Mouse (Mus musculus) heart, postnatal 0 days (tissue): ENCODE measurements around the gene Lgals1. TPM values are rescaled to one million over a fixed set of nuclear protein-coding genes. Genes with fewer than 3 reads are reported as not detected.

Experiments used
- ATAC-seq: fragments of 200-750 bp; cut with Nextera tagmentation; 2 replicates; pipeline ENCODE4 v1.8.0; 2017; ENCODE audit warnings: low read depth, moderate number of reproducible peaks, moderate library complexity; ENCODE audit not compliant: insufficient read depth
- DNase-seq: peaks from one replicate; pipeline ENCODE4 v3.0.0-alpha.2; 2016; ENCODE audit warnings: low spot score
- H3K27ac ChIP-seq: fragments of 300-500 bp; sonication (generic); 2 replicates; pipeline ENCODE4 v1.5.1; 2014; ENCODE audit warnings: low read depth, mild to moderate bottlenecking
- H3K27me3 ChIP-seq: fragments of 300-500 bp; sonication (generic); 2 replicates; pipeline ENCODE4 v1.6.1; 2014; ENCODE audit warnings: low read length, mixed read lengths; ENCODE audit not compliant: control insufficient read depth, insufficient read depth
- H3K36me3 ChIP-seq: fragments of 300-500 bp; sonication (generic); replicated peaks from 2 replicates; pipeline ENCODE4 v1.6.1; 2014; ENCODE audit warnings: low read length, mixed read lengths; ENCODE audit not compliant: control insufficient read depth, insufficient read depth
- H3K4me1 ChIP-seq: fragments of 300-500 bp; sonication (generic); 2 replicates; pipeline ENCODE4 v1.6.1; 2014; ENCODE audit warnings: antibody characterized with exemption; ENCODE audit not compliant: control insufficient read depth, insufficient read depth
- H3K4me2 ChIP-seq: fragments of 300-500 bp; sonication (generic); 2 replicates; pipeline ENCODE4 v1.6.1; 2014; ENCODE audit warnings: low read depth, mild to moderate bottlenecking, low read length, moderate library complexity
- H3K4me3 ChIP-seq: fragments of 300-500 bp; sonication (generic); 2 replicates; pipeline ENCODE4 v1.5.1; 2014; ENCODE audit warnings: low read depth, low read length
- H3K9ac ChIP-seq: fragments of 300-500 bp; sonication (generic); replicated peaks from 2 replicates; pipeline ENCODE4 v1.6.1; 2014; ENCODE audit warnings: low read depth, low read length, mixed read lengths
- H3K9me3 ChIP-seq: fragments of 300-500 bp; sonication (generic); replicated peaks from 2 replicates; pipeline ENCODE4 v1.6.1; 2016; ENCODE audit warnings: low read length; ENCODE audit not compliant: control insufficient read depth
- CTCF ChIP-seq: IDR thresholded peaks from 2 replicates; pipeline ENCODE4 v1.5.1; 2016; ENCODE audit warnings: antibody characterized with exemption, control low read depth, low read depth
- EP300 ChIP-seq: IDR thresholded peaks from 2 replicates; pipeline ENCODE4 v1.6.1; 2016; ENCODE audit warnings: antibody characterized with exemption, low read depth
- WGBS: fragments of 180-500 bp; shearing (Covaris S2); extraction: QIAGEN DNeasy Blood & Tissue Kit; methylation state at CpG from one replicate; pipeline ENCODE4 v1.1.7; 2014; 5-methylcytosine and 5-hydroxymethylcytosine counted together
- polyA plus RNA-seq: library from polyadenylated mRNA; unstranded; fragments of >200 nt; fragmentation: Nextera tagmentation; extraction: Ambion mirVana; gene quantifications from 2 replicates; pipeline ENCODE4 v1.2.1, GENCODE M21; 2015
- total RNA-seq: library from RNA; depleted of rRNA; stranded (reverse); fragments of >200 nt; gene quantifications from 2 replicates; pipeline ENCODE4 v1.2.3, GENCODE M21; 2014; ENCODE audit warnings: low replicate concordance

The Lgals1 gene
- total and polyA plus RNA-seq, 2 experiments from 2014 or later, result 709 to 800 TPM

GRCm38 (mm10) chr15:78881828-78882227 is 44.7 kb upstream of the Lgals1 start:
- no peak overlapping the region for H3K4me2 ChIP-seq
- WGBS, result 76% methylated on average over 3 of the region's 3 CpGs
- ATAC-seq (no peak), DNase-seq (no peak)
- no peaks in the 10 kb centered on the region for H3K9me3 ChIP-seq
- H3K4me3 ChIP-seq, result no peak overlapping the region
- H3K4me1 ChIP-seq, result peaks cover 6% of the 10 kb centered on the region; the same call in 1 of the 2 replicates
- TF ChIP-seq CTCF (peak; percentile 11; the same call in 1 of the 2 replicates), EP300 (no peak)
- no peak overlapping the region for H3K9ac ChIP-seq
- no peak overlapping the region for H3K27ac ChIP-seq
- peaks cover 68% of the 10 kb centered on the region for H3K36me3 ChIP-seq
- H3K27me3 ChIP-seq, result no peaks in the 10 kb centered on the region

GRCm38 (mm10) chr15:78889401-78889853 is 37.1 kb upstream of the Lgals1 start:
- TF ChIP-seq EP300 (no peak), CTCF (no peak)
- no peak overlapping the region for H3K9ac ChIP-seq
- H3K4me2 ChIP-seq, result no peak overlapping the region
- no peak overlapping the region for H3K4me3 ChIP-seq
- peaks cover 92% of the 10 kb centered on the region for H3K36me3 ChIP-seq
- no peaks in the 10 kb centered on the region for H3K9me3 ChIP-seq
- 47% methylated on average over 13 of the region's 13 CpGs for WGBS
- no peak for DNase-seq
- H3K4me1 ChIP-seq, result peaks cover 16% of the 10 kb centered on the region
- H3K27me3 ChIP-seq, result no peaks in the 10 kb centered on the region
- no peak overlapping the region for H3K27ac ChIP-seq
- ATAC-seq, result no peak

- Histone ChIP-seq H3K4me2 (no peak overlapping the region), H3K27ac (no peak overlapping the region), H3K4me3 (no peak overlapping the region), H3K9me3 (no peaks in the 10 kb centered on the region), H3K27me3 (no peaks in the 10 kb centered on the region), H3K4me1 (peaks cover 17% of the 10 kb centered on the region), H3K36me3 (peaks cover 62% of the 10 kb centered on the region), H3K9ac (no peak overlapping the region)
- DNase-seq, result no peak
- TF ChIP-seq EP300 (no peak), CTCF (no peak)
- 34% methylated on average over 7 of the region's 7 CpGs for WGBS
- ATAC-seq, result no peak
Observed at GRCm38 (mm10) chr15:78892440-78892839, 34.1 kb upstream of the Lgals1 start.

- Histone ChIP-seq H3K4me3 (no peak overlapping the region), H3K9ac (no peak overlapping the region), H3K36me3 (peaks cover 39% of the 10 kb centered on the region), H3K4me1 (peaks cover 19% of the 10 kb centered on the region), H3K9me3 (no peaks in the 10 kb centered on the region), H3K27ac (peak overlapping the region; percentile 36; the same call in 1 of the 2 replicates), H3K4me2 (no peak overlapping the region), H3K27me3 (no peaks in the 10 kb centered on the region)
- WGBS, result 59% methylated on average over 13 of the region's 13 CpGs
- TF ChIP-seq EP300 (no peak), CTCF (no peak)
- ATAC-seq (no peak), DNase-seq (no peak)
Observed at GRCm38 (mm10) chr15:78894726-78895125, 31.8 kb upstream of the Lgals1 start.

- 64% methylated on average over 2 of the region's 2 CpGs for WGBS
- no peaks in the 10 kb centered on the region for H3K9me3 ChIP-seq
Observed at GRCm38 (mm10) chr15:78895741-78896140, 30.8 kb upstream of the Lgals1 start.

GRCm38 (mm10) chr15:78896149-78896548 is 30.4 kb upstream of the Lgals1 start:
- Histone ChIP-seq H3K4me1 (peaks cover 31% of the 10 kb centered on the region), H3K27me3 (no peaks in the 10 kb centered on the region), H3K27ac (no peak overlapping the region), H3K4me3 (no peak overlapping the region), H3K9me3 (no peaks in the 10 kb centered on the region), H3K4me2 (no peak overlapping the region), H3K36me3 (peaks cover 28% of the 10 kb centered on the region), H3K9ac (no peak overlapping the region)
- DNase-seq (no peak), ATAC-seq (no peak)
- TF ChIP-seq CTCF (no peak), EP300 (no peak)
- 88% methylated on average over 3 of the region's 3 CpGs for WGBS

More at GRCm38 (mm10) chr15:78895741-78896140, 30.8 kb upstream of the Lgals1 start:
- peaks cover 33% of the 10 kb centered on the region for H3K36me3 ChIP-seq
- peaks cover 26% of the 10 kb centered on the region for H3K4me1 ChIP-seq
- no peaks in the 10 kb centered on the region for H3K27me3 ChIP-seq
- no peak for DNase-seq
- no peak overlapping the region for H3K27ac ChIP-seq
- TF ChIP-seq EP300 (no peak), CTCF (no peak)
- ATAC-seq, result no peak
- H3K4me2 ChIP-seq, result no peak overlapping the region
- H3K4me3 ChIP-seq, result no peak overlapping the region
- H3K9ac ChIP-seq, result no peak overlapping the region
